Mouse (Mus musculus): Measurements from ENCODE around the gene Ilf3. TPM values are rescaled to one million over a fixed set of nuclear protein-coding genes. Genes with fewer than 3 reads are reported as not detected.

Gene Ilf3
- total RNA-seq, 2 experiments from 2014 or later: 99.2 to 101 TPM

GRCm38 (mm10) chr9:21397170-21397569, 29.5 kb downstream of the Ilf3 start:
- DNase-seq (ENCODE audit: low spot score in 2 of 2): no peak

DNA sequence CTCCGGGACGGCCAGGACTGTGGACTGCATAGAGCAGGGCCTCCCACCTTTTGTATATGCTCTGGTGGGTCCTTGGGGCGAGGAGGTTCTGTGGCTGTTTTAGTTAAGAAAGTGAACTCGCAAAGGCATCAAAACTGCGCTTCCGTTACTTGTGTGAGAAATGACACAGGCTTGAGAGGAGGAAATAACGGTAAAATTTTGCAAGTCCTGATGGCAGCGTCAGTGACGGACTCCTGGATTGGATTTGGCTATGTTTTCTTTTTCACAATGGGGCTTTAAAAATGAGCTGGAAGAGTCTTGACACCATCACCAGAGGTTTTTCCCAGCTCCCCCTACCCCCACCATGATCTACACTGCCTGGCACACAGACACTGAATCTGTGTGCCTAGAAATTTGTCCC, 33.4 kb downstream of the Ilf3 start:
- DNase-seq (ENCODE audit: low spot score in 2 of 2): no peak

GRCm38 (mm10) chr9:21402764-21403253, 35.1 kb downstream of the Ilf3 start:
- DNase-seq (ENCODE audit: low spot score in 2 of 2): no peak

DNA sequence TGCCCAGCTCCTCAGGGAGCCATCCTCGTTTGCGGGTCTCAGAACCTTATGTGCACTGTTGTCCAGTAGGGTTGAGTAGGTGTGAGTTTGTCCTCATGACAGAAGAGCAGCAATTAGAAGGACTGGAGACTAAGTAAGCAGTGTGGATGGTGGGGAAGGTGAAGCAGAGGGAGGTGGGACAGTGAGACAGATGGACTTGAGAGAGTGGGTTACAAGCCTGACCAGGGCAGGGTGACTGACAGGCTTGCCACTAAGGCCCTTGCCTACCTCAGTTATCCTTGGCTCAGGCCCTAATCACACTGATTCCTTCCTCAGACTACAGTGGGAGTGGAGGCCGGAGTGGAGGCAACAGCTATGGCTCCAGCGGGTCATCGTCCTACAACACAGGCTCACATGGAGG, 36.1 kb downstream of the Ilf3 start:
- no peak for DNase-seq (ENCODE audit: low spot score in 2 of 2)

DNA sequence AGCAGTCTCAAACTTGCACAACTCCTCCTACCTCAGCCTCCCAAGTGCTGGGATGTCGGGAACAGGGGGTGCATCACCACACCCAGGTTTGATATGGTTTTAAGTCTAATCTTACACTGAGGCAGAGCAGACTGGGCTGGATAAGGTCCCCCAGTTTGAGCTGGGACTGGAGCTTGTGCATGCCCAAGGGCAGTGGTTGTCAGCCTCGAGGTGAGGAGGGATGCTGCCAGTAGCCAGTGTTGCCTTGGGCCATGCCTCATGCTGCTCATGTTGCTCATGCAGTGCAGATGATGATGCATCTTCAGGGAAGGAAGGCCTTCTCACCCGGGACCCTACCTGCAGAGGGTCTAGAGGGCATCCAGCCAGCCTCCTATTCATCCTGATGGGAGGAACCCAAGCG, 37.9 kb downstream of the Ilf3 start:
- DNase-seq (ENCODE audit: low spot score in 2 of 2): no peak

DNA sequence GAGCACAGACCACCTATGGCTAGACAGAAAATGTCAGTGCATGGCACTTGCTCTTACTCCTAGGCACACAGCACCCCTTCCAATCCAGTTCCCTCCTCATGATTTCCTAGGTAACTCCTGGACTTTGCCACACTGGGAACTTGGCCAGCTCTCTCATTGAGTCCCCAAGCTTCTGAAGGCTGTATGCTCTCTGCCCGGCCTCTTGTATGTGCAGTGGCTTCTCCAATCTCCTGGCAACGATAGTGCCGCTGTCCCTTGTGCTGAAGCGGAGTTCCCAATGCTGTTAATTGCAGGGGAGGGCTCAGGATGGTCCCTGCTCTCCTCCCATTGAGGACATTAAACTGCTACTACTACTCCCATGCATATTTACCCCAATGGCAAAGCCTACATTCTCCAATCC, 40.3 kb downstream of the Ilf3 start:
- DNase-seq (ENCODE audit: low spot score in 2 of 2): no peak

GRCm38 (mm10) chr9:21408624-21409023, 41.0 kb downstream of the Ilf3 start:
- DNase-seq (ENCODE audit: low spot score in 2 of 2): no peak

DNA sequence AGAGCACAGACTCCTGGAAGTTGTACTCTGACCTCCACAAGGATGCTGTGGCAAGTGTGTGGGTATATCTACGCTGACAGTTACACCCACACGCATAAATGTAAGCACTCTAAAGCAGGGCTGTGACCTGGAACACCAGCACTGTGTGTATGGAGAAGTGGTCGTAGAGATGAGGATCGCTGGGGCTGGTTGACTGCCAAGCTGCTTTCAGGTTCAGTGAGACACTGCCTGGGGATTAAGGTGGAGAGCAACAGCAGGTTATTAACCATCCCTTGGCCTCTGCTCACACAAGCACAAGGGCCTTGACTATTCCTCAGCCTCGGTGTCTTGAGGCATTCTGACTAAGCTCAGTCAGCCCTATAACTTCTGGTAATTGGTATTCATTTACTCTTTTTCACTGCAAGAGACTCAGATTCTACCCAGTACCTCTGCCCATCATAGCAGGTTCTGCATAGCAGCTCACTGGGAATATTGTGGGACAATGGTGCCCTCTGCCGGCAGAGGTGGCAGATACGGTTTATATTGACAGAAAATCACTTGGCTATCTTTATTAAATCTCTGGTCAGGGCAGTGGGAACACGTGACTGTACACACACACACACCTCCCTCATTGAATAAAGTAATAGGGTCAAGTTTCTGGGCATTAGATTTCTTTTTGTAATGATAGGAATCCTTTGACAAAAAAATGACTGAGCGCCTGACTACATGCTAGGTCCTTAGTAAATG, 42.1 kb downstream of the Ilf3 start:
- DNase-seq (ENCODE audit: low spot score in 2 of 2): peak; percentile 80 to 93

DNA sequence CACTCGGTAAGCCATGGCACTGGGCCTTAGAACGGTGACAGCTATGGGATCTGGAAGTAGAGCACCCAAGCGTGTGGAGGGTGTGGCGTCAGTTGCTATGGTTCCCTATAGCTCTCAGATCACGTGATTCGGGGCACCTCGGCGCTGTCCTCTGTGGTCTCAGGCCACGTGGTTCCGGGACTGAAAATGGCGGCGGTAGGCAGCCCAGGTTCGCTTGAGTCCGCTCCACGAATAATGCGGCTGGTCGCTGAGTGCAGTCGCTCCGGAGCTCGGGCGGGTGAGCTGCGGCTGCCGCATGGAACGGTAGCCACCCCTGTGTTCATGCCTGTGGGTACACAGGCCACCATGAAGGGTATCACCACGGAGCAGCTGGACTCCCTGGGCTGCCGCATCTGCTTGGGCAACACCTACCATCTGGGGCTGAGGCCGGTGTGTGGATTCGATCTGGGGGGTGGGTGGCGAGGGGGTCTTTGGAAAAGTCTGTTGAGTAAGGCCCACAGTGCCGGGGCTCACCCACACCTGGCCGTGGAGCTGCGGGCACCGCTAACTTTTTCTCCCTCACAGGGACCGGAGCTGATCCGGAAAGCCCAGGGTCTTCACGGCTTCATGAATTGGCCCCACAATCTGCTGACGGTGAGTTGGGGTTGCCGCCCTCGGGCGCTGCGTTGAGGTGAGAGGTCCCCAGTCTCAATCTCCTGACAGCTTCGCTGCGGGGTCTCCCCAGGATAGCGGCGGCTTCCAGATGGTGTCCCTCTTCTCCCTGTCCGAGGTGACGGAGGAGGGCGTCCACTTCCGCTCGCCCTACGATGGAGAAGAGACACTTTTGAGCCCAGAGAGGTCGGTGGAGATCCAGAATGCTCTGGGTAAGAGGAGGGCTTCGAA, 44.2 kb downstream of the Ilf3 start, which contains the start of gene Qtrt1:
Gene Qtrt1 (plus strand): TSS at position 169 of the 882 bp plus-strand sequence.
- peak; percentile 83 to 91 for DNase-seq (ENCODE audit: low spot score in 2 of 2)

DNA sequence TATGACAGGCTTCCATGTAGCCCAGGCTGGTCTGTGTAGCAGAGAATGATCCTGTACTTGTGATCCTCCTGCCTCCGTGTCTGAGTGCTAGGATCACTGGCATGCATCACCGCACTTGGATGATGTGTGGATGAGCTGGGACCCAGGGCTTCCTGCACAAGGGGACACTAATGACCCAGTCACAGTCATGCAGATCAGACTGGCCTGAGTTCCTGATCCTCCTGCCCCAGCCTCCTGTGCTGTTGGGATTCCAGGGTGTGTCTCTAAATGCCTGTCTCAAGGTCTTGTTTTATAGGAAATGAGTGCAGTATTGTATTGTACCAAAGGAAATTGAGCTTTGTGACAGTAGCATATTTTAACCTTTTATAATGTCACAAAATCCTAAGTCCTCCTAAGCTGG, 50.2 kb downstream of the Ilf3 start:
- no peak for DNase-seq (ENCODE audit: low spot score in 2 of 2)

DNA sequence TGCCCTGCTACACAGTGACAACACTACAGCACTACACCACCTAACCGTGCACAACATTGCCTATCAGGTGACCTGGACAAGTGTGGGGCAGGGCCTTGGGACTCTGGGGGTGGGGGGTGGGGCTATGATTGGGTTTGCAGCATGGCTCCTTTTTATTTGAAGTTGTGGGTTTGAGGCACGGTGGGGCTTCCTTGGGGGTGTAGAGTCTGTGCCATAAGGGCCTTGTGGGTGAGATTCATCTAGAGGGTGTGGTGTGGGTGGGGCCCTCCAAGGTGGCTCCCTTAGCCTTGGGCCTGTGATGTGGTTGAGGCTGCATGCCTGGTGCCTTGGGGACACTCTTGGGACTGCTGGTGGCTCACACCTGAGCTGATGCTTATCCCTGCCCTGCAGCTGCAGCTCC, 52.0 kb downstream of the Ilf3 start:
- no peak for DNase-seq (ENCODE audit: low spot score in 2 of 2)

DNA sequence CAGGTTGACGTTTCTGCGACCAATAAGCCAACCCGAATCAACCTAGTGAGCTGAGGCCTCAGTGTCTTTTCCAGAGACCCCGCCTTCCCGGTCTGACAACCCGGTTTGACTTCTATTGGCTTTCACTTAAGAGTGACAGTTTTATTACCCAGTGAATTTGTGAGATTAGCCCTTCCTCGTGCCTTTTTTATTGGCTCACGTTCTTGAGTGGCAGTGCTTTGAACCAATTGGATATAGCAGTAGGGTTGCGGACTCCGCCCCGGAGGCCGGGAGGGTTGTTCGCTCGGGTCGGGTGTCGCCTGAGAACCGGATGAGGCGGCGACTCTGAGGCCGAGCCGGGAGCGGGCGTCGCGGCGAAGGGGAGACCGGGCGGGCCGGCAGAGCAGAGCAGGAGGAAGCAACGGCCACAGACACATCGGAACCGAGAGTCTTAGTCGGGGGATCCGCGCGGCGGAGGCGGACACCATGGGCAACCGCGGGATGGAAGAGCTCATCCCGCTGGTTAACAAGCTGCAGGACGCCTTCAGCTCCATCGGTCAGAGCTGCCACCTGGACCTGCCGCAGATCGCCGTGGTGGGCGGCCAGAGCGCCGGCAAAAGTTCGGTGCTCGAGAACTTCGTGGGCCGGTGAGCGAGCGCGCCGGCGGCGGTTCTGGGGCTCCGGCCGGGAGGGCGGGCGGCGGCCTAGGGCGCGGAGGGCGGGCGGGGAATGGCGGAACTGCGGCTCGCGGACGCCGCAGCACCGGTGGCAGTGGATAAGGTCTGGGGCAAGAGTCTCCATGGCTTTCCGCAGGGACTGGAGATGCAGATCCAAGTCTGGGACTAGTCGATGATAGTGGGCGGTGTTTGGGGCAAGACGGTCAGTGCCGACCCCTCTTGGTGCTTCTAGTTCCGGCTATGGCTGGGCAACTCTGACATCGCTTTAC, 57.2 kb downstream of the Ilf3 start, which contains the start of gene Dnm2:
Gene Dnm2 (plus strand): TSS at position 278 of the 925 bp plus-strand sequence.
- peak; percentile 99 to 100 for DNase-seq (ENCODE audit: low spot score in 2 of 2)

- no peak for DNase-seq (ENCODE audit: low spot score in 2 of 2)
Observed at GRCm38 (mm10) chr9:21425556-21425945, 57.9 kb downstream of the Ilf3 start.

- no peak for DNase-seq (ENCODE audit: low spot score in 2 of 2)
Observed at GRCm38 (mm10) chr9:21426013-21426412, 58.3 kb downstream of the Ilf3 start.

DNA sequence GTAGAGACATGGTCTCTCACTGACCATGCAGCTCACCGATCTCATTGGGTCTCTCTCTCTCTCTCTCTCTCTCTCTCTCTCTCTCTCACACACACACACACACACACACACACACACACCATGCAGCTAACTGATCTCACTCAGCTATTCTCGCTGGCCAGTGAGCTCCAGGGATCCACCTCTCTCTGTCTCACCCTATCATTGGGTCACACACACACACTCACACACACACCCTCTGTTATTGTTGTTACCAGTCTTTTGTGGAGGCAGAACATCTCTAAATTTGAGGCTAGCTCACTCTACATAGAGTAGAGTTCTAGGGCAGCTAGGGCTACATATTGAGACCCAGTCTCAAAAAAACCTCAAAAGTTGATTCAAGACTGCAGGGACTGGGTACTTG, 58.9 kb downstream of the Ilf3 start:
- no peak for DNase-seq (ENCODE audit: low spot score in 2 of 2)

GRCm38 (mm10) chr9:21427773-21428172, 60.1 kb downstream of the Ilf3 start:
- no peak for DNase-seq (ENCODE audit: low spot score in 2 of 2)

DNA sequence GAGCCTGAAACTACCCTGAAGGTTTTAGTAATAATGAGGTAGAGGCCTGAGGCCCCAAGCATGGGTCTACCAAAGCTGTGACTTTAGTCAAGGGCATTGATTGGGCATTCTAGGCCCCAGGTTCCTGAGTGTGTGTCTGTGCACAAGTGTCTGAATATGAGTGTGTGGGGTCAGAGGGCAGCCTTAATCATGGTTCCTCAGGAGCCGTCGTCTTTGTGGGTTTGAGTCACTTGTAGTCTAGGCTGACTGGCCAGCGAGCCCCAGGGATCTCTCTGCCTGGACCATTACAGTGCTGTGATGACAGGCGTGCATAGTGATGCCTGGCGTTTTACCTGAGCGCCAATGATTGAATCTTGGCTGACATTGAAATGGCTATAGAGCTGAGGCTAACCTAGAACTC, 60.5 kb downstream of the Ilf3 start:
- DNase-seq (ENCODE audit: low spot score in 2 of 2): no peak

DNA sequence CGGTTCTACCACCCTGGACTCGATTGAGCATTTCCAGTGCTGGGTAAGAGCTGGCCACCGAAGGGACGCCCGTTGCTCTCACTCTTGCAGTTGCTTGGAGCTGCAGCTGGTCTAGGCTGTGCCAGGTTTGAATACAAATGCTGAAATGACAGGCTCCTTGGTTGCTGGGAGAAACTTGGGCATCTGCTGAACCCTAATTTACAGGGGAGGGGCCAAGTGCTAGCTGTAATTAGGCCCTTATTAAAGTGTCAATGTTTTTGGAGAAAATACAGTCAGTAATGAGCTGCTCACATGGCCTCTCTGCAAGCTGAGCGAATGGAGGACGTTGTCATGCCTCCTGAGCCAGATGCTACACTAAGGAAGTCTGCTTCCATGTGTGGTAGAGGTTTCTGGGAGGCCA, 63.1 kb downstream of the Ilf3 start:
- no peak for DNase-seq (ENCODE audit: low spot score in 2 of 2)

- DNase-seq (ENCODE audit: low spot score in 2 of 2): no peak
Observed at GRCm38 (mm10) chr9:21432066-21432465, 64.4 kb downstream of the Ilf3 start.

- no peak for DNase-seq (ENCODE audit: low spot score in 2 of 2)
Observed at GRCm38 (mm10) chr9:21433766-21434165, 66.1 kb downstream of the Ilf3 start.

GRCm38 (mm10) chr9:21434410-21434809, 66.7 kb downstream of the Ilf3 start:
- DNase-seq (ENCODE audit: low spot score in 2 of 2): no peak
